In genomic region chr1:117087136-117087535, GRCm38 (mm10) we compare ENCODE assay signal across 16 mouse cellular contexts.
"Had no signal": no experiment of that assay in that cellular context is flagged by ENCODE, and none has a peak within 500 bp of the region (broad histone marks: within the 10 kb centered on the region; RNA-seq: fewer than 3 reads in every experiment).

No protein-coding gene starts in this region.

- H3K9ac ChIP-seq: kidney, embryonic 15.5 days; limb, embryonic 15.5 days; liver, embryonic 13.5 days; liver, postnatal 0 days; lung, embryonic 15.5 days; midbrain, embryonic 13.5 days had no signal

- DNase-seq: kidney, adult 2 months; kidney, postnatal 25 days; layer of hippocampus, adult 9-11 months; layer of hippocampus, postnatal 36 days; liver, embryonic 13.5 days; liver, postnatal 0 days; lung, postnatal 14 days; right cerebral cortex, postnatal 4 days; thymus, postnatal 36 days had no signal

- H3K4me1 ChIP-seq: kidney, embryonic 15.5 days; limb, embryonic 15.5 days; liver, embryonic 13.5 days; lung, embryonic 15.5 days; megakaryocyte, embryonic 14.5 days had no signal

- ATAC-seq: intestine, embryonic 16.5 days; liver, postnatal 0 days; midbrain, embryonic 13.5 days had no signal

- H3K4me3 ChIP-seq: kidney, embryonic 15.5 days; limb, embryonic 15.5 days; liver, embryonic 13.5 days; lung, embryonic 15.5 days; megakaryocyte, embryonic 14.5 days; midbrain, embryonic 13.5 days had no signal

- H3K27ac ChIP-seq: kidney, embryonic 15.5 days; limb, embryonic 15.5 days; liver, embryonic 13.5 days; lung, embryonic 15.5 days; macrophage; midbrain, embryonic 13.5 days had no signal

- H3K9me3 ChIP-seq: kidney, embryonic 15.5 days; limb, embryonic 15.5 days; liver, embryonic 13.5 days; lung, embryonic 15.5 days; midbrain, embryonic 13.5 days had no signal

- H3K36me3 ChIP-seq: kidney, embryonic 15.5 days; limb, embryonic 15.5 days; liver, embryonic 13.5 days; lung, embryonic 15.5 days; midbrain, embryonic 13.5 days had no signal

- H3K27me3 ChIP-seq: kidney, embryonic 15.5 days; limb, embryonic 15.5 days; liver, embryonic 13.5 days; lung, embryonic 15.5 days; megakaryocyte, embryonic 14.5 days; midbrain, embryonic 13.5 days had no signal

- H3K4me2 ChIP-seq: kidney, embryonic 15.5 days; limb, embryonic 15.5 days; liver, embryonic 13.5 days; lung, embryonic 15.5 days; midbrain, embryonic 13.5 days had no signal
